8 mouse cellular contexts compared by ENCODE assay signal in the genomic region with DNA sequence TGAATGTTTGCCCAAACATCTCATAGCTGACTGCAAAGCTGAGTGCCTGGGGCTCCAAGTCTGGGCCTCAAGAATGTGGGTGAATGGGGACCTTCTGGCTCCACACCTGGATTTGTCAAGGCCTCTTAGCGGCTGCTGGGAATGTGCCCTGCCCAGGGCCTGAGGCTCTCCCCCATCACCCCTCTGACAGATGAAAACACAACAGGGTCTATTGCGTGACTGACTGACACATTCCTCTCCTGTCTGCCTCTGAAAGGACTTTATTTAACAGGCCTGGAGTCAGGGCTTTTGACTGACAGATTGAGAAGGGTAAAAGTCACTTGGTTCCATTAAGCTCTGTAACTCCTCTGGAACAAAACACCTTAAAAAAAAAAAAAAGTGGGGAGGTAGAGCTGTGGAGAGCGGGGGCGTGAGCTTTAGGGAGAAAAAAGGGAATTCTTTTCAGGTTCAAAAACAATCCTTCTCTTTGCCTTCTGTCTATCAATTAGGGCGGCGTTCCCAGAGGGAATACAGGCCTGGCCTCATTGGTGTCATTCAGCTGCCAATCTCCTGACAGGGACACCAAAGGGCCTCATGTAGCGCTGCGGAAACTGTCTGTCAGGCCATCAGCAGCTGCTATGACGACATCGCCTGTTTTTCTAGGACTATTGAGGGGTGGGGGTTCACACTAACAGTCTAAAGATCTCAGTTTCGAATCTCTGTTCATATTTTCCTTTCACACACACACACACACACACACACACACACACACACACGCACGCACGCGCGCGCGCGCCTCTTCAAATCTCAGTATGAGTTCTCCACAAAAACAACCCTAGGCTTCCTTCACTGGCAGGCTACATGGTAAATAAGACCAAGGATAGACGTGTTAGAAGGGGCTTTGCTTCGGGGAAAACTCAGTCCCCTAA.
DNase-seq lines count a peak whose midpoint lies in the region; ATAC-seq and TF ChIP-seq lines count a peak whose summit lies in the region.

No protein-coding gene starts in this region.

- H3K9me3 ChIP-seq in kidney, embryonic 15.5 days (replicated peaks) = no peaks in the 10 kb centered on the region
- no peaks in the 10 kb centered on the region for H3K9me3 ChIP-seq in embryonic facial prominence, embryonic 10.5 days
- H3K9me3 ChIP-seq in hindbrain, postnatal 0 days (ENCODE audit: low read length) = no peaks in the 10 kb centered on the region
- no peaks in the 10 kb centered on the region for H3K9me3 ChIP-seq in midbrain, embryonic 16.5 days (replicated peaks; ENCODE audit: control insufficient read depth, low read length, poor library complexity, severe bottlenecking)

- no peak overlapping the region for H3K4me3 ChIP-seq in kidney, embryonic 15.5 days (replicated peaks)
- no peak overlapping the region for H3K4me3 ChIP-seq in embryonic facial prominence, embryonic 10.5 days
- H3K4me3 ChIP-seq in hindbrain, postnatal 0 days (ENCODE audit: low read length) = no peak overlapping the region
- H3K4me3 ChIP-seq in midbrain, embryonic 16.5 days (ENCODE audit: low read depth, low read length) = no peak overlapping the region

- no peak overlapping the region for H3K9ac ChIP-seq in kidney, embryonic 15.5 days
- no peak overlapping the region for H3K9ac ChIP-seq in hindbrain, postnatal 0 days (replicated peaks; ENCODE audit: low read length)
- no peak overlapping the region for H3K9ac ChIP-seq in midbrain, embryonic 16.5 days (ENCODE audit: low read depth, low read length)

- peak; percentile 66; the same call in 1 of the 2 replicates for ATAC-seq in kidney, embryonic 15.5 days (replicated peaks; ENCODE audit: low FRiP score)
- ATAC-seq in hindbrain, postnatal 0 days = peak; percentile 80
- peak; percentile 85 for ATAC-seq in midbrain, embryonic 16.5 days

- peaks cover 27% of the 10 kb centered on the region for H3K4me1 ChIP-seq in kidney, embryonic 15.5 days
- H3K4me1 ChIP-seq in embryonic facial prominence, embryonic 10.5 days = peaks cover 46% of the 10 kb centered on the region
- peaks cover 6% of the 10 kb centered on the region; the same call in 1 of the 2 replicates for H3K4me1 ChIP-seq in hindbrain, postnatal 0 days (ENCODE audit: insufficient read depth, low read length)
- peaks cover 12% of the 10 kb centered on the region for H3K4me1 ChIP-seq in midbrain, embryonic 16.5 days (ENCODE audit: control insufficient read depth, insufficient read depth, low read length)

- no peaks in the 10 kb centered on the region for H3K27me3 ChIP-seq in kidney, embryonic 15.5 days
- H3K27me3 ChIP-seq in embryonic facial prominence, embryonic 10.5 days (replicated peaks; ENCODE audit: low read depth, poor library complexity, severe bottlenecking) = no peaks in the 10 kb centered on the region
- no peaks in the 10 kb centered on the region for H3K27me3 ChIP-seq in hindbrain, postnatal 0 days (ENCODE audit: insufficient read depth, low read length)
- no peaks in the 10 kb centered on the region for H3K27me3 ChIP-seq in midbrain, embryonic 16.5 days (ENCODE audit: control insufficient read depth, insufficient read depth, low read depth, low read length)

- no peak for DNase-seq in kidney, adult 9 months
- peak; percentile 85 for DNase-seq in embryonic facial prominence, embryonic 10.5 days (ENCODE audit: low spot score)
- peak; percentile 58 for DNase-seq in hindbrain, postnatal 0 days (ENCODE audit: low spot score)
- no peak for DNase-seq in spleen, postnatal 10 days (ENCODE audit: low spot score in 2 of 2)
- no peak for DNase-seq in adrenal gland, postnatal 10 days
- no peak for DNase-seq in spleen, adult 18-20 months

- H3K4me2 ChIP-seq in kidney, embryonic 15.5 days = no peak overlapping the region
- no peak overlapping the region for H3K4me2 ChIP-seq in hindbrain, postnatal 0 days (ENCODE audit: low read depth, low read length)
- H3K4me2 ChIP-seq in midbrain, embryonic 16.5 days (ENCODE audit: low read length) = no peak overlapping the region

- WGBS in kidney, embryonic 15.5 days = 68% methylated on average over 21 of the region's 21 CpGs
- 32% methylated on average over 21 of the region's 21 CpGs for WGBS in embryonic facial prominence, embryonic 10.5 days
- WGBS in hindbrain, postnatal 0 days = 40% methylated on average over 21 of the region's 21 CpGs
- 27% methylated on average over 21 of the region's 21 CpGs for WGBS in midbrain, embryonic 16.5 days

- no peak for TF ChIP-seq CTCF in hindbrain, postnatal 0 days (IDR thresholded peaks at IDR 0.05; ENCODE audit: low read depth)

- no peaks in the 10 kb centered on the region for H3K36me3 ChIP-seq in kidney, embryonic 15.5 days
- H3K36me3 ChIP-seq in embryonic facial prominence, embryonic 10.5 days (replicated peaks) = no peaks in the 10 kb centered on the region
- H3K36me3 ChIP-seq in hindbrain, postnatal 0 days (ENCODE audit: insufficient read depth, low read length) = no peaks in the 10 kb centered on the region
- H3K36me3 ChIP-seq in midbrain, embryonic 16.5 days (ENCODE audit: control insufficient read depth, insufficient read depth, low read length) = no peaks in the 10 kb centered on the region

- 0 out of 2 replicates have a peak overlapping the region, but pooled peaks have one; percentile 13 for H3K27ac ChIP-seq in kidney, embryonic 15.5 days
- peak overlapping the region; percentile 89 for H3K27ac ChIP-seq in embryonic facial prominence, embryonic 10.5 days (replicated peaks)
- H3K27ac ChIP-seq in hindbrain, postnatal 0 days = peak overlapping the region; percentile 73
- peak overlapping the region; percentile 43 for H3K27ac ChIP-seq in midbrain, embryonic 16.5 days (ENCODE audit: low read length)

Comparison
In these comparisons a context has a peak if more than half of its experiments do, and no peak if none do; other contexts are left out.
1. H3K27ac ChIP-seq: peak in every context shown above with its lines; median percentile 89 in embryonic facial prominence, embryonic 10.5 days; 73 in hindbrain, postnatal 0 days; 43 in midbrain, embryonic 16.5 days; 13 in kidney, embryonic 15.5 days.
2. DNase-seq: peak in embryonic facial prominence, embryonic 10.5 days (single experiment) and hindbrain, postnatal 0 days (single experiment); none in kidney, adult 9 months (single experiment), spleen, postnatal 10 days (0 of 2), adrenal gland, postnatal 10 days (single experiment) and spleen, adult 18-20 months (0 of 2).
3. Peak in every context shown above with its lines, with median percentiles within 50 percentile points of each other: ATAC-seq.